Mouse (Mus musculus) thymus, postnatal 4 days (tissue): ENCODE results near the gene Ncoa1.

Experiments used
- DNase-seq: peaks from one replicate; pipeline ENCODE4 v3.0.0; 2021

The Ncoa1 gene

GRCm38 (mm10) chr12:4476832-4477671 lies at the start of gene Ncoa1:
Gene Ncoa1, minus strand, starts transcription at chr12:4477182.
- DNase-seq: peak; percentile 87

GRCm38 (mm10) chr12:4524546-4524945 lies 47.6 kb upstream of the Ncoa1 start:
- no peak for DNase-seq

- DNase-seq: no peak
Observed at GRCm38 (mm10) chr12:4523688-4524298, 46.8 kb upstream of the Ncoa1 start.

GRCm38 (mm10) chr12:4523208-4523607 lies 46.2 kb upstream of the Ncoa1 start:
- no peak for DNase-seq

- DNase-seq: no peak
Observed at GRCm38 (mm10) chr12:4518957-4519356, 42.0 kb upstream of the Ncoa1 start.

- DNase-seq: no peak
Observed at GRCm38 (mm10) chr12:4509591-4510061, 32.6 kb upstream of the Ncoa1 start.

GRCm38 (mm10) chr12:4508182-4508581 lies 31.2 kb upstream of the Ncoa1 start:
- DNase-seq: no peak

GRCm38 (mm10) chr12:4507461-4507860 lies 30.5 kb upstream of the Ncoa1 start:
- DNase-seq: no peak

- no peak for DNase-seq
Observed at GRCm38 (mm10) chr12:4506810-4507430, 29.9 kb upstream of the Ncoa1 start.

GRCm38 (mm10) chr12:4505298-4505697 lies 28.3 kb upstream of the Ncoa1 start:
- DNase-seq: no peak

- DNase-seq: no peak
Observed at GRCm38 (mm10) chr12:4503673-4504326, 26.8 kb upstream of the Ncoa1 start.

- DNase-seq: no peak
Observed at GRCm38 (mm10) chr12:4501916-4502315, 24.9 kb upstream of the Ncoa1 start.

- no peak for DNase-seq
Observed at GRCm38 (mm10) chr12:4500516-4500915, 23.5 kb upstream of the Ncoa1 start.

GRCm38 (mm10) chr12:4499651-4500175 lies 22.7 kb upstream of the Ncoa1 start:
- DNase-seq: no peak

GRCm38 (mm10) chr12:4488411-4488810 lies 11.4 kb upstream of the Ncoa1 start:
- no peak for DNase-seq

- DNase-seq: no peak
Observed at GRCm38 (mm10) chr12:4483386-4483785, 6.4 kb upstream of the Ncoa1 start.

- no peak for DNase-seq
Observed at GRCm38 (mm10) chr12:4481687-4482086, 4.7 kb upstream of the Ncoa1 start.

GRCm38 (mm10) chr12:4480250-4480649 lies 3.3 kb upstream of the Ncoa1 start:
- no peak for DNase-seq

- no peak for DNase-seq
Observed at GRCm38 (mm10) chr12:4479171-4479881, 2.3 kb upstream of the Ncoa1 start.

GRCm38 (mm10) chr12:4477941-4478795 lies 1.2 kb upstream of the Ncoa1 start:
- DNase-seq: no peak

- DNase-seq: peak; percentile 88
Observed at GRCm38 (mm10) chr12:4476291-4476831, 621 bp downstream of the Ncoa1 start.
